Mouse (Mus musculus) adrenal gland, postnatal 14 days (tissue): ENCODE measurements at regions not wholly inside any gene's neighbourhood (a gene's known extent, or its start where the extent isn't known, plus 50 kb on each side); places are given as distances from the start of the nearest gene placed in this dataset.
A peak's percentile ranks its signal among the peaks of the same experiment; 100 is the strongest.

Source experiments
- DNase-seq: peaks from one replicate; pipeline ENCODE4 v3.0.0; 2021; ENCODE audit warnings: mixed read lengths

DNA sequence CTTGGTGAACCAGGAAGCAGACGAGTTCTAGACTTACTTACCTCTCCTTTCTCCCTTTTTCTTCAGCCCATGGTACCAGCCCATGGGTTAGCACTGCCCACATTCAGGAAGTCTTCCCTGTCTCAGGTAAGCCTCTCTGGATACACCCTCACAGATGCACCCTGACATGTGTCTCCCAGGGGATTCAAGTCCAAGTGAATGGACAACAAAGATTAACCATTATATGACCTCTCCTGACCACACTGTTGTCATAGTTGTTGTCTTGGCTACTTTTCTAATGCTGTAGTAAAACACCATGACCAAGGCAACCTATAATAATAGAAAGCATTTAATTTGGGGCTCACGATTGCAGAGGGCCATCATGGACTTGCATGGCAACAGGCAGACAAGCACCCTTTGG, 98.8 kb upstream of the Vash1 start:
- DNase-seq = no peak

DNA sequence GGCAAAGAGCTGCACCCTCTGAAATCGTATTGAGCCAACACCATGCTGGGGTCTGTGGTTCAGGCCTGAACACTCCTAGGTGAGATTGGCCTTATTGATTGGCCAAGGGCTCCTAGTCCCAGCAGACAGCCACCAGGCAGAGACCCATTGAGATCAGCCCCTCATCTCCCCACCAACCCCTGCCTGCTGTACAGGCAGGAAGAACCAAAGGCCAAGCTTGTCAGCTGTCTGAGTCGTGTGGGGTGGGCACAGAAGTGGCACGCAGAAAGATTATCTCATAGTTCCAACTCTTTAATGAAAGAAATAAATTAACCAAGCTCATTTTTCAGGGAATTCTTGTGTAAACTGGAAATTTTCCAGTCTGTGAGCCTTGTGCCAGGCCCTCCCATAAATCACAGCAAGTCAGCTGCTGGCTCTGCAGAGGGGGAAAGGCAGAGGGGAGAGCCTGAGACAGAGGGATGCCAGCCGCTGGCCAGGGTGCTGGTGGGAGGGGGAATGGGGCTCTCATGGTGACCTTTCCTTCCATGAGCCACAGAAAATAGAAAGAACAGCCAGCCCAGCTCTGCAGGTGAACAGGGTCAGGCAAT, 98.3 kb upstream of the Vash1 start:
- peak; percentile 60 for DNase-seq

DNA sequence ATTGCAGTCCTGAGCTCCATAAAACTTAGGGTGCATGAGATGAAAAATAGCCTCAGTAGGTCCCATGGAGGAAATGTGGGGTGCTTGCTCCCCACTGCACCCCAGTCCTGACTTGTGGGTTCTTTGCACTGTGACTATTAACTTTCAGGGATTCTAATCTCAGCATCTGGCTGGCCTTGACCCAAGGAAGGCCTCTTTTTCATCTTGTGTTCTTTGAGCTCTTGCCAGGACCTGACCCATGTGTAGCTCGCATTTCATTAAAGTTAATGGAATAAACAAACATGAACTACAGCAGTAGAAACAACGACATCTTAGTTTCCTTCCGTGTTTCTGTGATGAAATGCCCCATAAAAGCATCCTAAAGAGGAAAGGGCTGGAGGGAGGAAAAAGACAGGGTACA, 96.4 kb upstream of the Vash1 start:
- DNase-seq = peak; percentile 28

DNA sequence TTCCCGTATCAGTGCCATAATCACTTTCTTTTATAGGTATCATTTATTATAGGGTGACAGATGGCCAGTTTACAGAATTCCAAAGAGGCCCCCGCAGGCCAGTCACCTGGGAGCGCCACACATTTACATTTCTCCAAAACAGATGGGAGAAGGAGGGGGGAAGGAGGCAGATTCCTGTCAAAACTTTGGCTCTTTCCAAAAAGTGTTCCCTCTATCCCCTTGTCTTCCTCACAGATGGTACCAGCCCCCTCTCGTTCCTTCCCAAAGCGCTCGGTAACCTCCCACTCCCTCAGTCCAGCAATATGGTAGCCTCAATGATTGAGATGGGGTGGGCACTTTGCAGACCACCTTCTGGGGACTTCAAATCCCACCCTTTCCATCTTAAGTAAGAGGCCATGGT, 90.5 kb upstream of the Vash1 start:
- DNase-seq = no peak

DNA sequence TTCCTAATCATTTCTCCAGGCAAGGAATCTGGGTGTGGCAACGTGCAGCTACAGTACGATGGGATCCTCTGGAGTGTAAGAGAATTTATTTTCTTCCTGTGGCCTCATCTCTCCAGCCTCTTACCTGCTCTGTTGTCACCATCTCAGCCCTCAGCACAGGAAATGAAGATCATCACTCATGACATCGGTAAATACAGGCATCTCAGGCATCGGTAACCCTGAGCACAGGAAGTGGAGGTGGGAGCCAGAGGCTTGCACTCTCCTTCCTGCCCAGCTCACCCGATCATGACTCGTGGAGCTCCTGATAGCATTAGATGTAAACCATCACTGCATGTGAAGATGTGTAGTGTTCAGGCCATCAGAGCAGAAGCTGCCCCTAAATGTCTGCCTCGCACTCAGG, 86.0 kb upstream of the Vash1 start:
- DNase-seq = no peak

DNA sequence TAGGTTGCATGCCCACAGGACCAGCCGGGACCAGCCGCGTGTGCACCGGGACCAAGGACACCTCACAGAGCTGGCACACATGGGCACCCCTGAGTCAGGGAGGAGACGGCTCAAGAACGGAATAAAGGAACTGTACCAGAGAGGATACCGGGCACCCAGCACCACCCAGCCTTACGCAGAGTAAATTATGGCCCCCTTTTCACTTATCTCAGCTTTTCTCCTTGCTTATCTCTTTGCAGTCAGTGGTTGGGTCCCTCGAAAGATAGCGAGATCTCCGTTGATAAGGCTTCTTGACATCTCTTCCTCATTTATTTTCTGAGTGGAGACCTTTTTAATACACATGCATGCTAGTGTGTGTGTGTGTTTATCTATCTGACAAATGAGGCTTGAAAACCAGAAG, 83.9 kb upstream of the Vash1 start:
- DNase-seq = no peak

DNA sequence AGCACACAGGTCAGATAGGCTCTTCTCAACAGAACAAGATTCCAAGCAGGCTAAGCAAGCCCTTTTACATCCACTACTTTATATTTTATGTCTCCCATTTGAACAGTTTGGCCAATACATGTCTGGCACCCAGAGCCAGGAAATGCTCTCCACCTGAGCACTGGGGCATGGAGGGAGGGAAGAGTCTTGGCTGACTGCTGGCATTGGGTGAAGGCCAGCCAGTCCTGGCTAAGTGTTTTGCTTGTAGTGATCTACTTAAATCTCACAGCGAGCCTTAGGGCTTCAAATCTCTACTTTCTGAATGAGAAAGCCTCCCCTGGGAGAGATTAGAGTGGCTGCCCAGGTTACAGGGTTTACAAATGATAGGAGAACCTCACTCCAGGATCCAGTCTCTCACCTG, 78.5 kb upstream of the Vash1 start:
- DNase-seq = no peak

DNA sequence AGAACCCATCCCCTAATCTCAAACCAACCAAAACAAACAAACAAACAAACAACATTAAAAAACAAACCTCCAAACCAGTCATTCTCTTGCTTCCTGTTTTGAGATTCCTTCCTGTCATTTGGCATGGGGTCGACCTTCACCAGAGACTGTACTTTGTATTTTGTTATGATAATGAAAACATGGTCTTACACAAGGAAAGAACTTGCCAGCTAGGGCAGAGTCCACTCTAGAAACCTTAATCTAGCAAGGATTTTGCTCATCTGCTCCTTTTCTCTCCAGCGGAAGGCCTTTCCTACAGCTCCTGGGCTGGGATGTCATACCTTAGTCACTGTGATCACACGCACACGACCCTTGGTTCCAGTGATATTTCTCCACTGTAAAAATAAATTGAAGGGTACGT, 75.0 kb upstream of the Vash1 start:
- DNase-seq = no peak

DNA sequence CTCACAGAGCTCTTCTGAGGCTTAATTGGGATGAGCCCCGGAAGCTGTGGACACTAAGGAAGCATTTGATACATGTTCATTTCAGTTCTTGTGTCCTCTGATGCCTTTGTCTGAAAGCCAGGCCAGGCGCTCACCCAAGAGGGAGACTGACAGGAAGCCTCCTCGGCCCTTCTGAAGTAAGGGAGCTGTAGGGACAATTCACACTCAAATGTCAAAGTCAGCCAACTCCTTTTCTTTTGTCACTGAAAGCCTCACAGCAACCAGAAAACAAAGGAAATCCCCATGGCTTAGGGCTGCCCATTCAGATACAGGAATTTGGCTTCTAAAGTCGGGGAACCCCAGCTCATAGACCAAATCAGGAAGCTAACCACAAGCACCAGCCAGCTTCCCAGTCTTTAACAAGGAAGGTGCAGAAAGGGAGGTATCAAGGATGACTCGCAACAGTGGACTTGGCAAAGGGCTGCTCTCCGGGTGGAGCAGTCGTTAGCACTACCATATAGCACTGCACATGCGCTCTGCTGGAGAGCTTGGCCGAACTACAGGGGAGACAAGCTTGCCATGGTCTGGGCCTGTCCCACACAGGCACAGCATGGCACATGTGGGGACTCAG, 66.0 kb upstream of the Vash1 start:
- DNase-seq = peak; percentile 17

DNA sequence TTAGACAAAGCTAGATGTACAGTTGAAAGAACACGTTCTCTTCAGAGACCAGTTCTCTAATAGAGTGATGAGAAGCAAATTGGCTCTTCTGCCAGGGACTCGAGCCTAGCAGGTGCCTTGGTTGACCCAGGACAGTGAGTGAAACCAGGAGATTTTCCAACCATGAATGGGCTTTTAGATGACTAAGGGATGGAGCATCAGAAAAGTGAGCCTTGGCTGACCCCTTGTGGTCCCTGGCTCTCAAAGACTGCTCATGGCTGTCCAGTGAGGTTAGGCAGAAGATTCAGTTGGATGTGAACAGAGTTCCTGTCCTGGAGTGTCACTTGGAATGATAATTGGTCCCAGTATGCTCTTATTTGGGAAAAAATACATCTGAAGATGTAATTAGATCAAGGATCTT, 64.3 kb upstream of the Vash1 start:
- DNase-seq = peak; percentile 80

DNA sequence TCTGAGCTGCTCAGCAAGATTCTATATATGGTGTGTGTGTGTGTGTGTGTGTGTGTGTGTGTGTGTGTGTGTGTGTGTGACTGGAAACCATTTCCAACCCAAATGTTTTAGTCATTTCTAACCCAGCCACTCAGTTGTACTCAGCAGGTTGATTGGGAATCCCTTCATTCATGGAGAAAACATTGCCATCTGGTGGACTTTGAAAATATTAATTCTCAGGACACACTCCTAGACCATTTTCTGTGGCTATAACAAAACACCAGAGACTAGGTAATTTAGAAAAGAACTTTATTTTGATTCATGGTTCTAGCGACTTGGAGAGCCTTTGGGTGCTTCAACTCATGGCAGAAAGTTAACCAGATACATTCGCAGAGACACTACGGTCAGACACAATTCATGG, 62.2 kb upstream of the Vash1 start:
- DNase-seq = no peak

DNA sequence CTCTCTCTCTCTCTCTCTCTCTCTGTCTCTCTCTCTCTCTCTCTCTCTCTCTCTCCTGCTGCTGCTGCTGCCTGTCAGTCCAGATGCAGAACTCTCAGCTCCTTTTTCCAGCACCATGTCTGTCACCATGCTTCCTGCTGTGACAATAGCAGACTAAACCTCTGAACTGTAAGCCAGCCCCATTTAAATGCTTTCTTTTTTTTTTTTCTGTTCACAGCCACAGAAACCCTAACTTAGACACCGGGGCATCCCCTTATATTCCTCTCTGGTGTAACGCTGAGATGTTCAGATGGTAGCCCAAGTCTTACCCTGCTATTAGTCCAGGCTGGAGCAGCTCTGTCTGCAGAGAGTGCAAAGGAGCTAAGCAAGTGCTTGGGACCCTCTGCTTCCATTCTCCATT, 54.3 kb upstream of the Vash1 start:
- DNase-seq = no peak

DNA sequence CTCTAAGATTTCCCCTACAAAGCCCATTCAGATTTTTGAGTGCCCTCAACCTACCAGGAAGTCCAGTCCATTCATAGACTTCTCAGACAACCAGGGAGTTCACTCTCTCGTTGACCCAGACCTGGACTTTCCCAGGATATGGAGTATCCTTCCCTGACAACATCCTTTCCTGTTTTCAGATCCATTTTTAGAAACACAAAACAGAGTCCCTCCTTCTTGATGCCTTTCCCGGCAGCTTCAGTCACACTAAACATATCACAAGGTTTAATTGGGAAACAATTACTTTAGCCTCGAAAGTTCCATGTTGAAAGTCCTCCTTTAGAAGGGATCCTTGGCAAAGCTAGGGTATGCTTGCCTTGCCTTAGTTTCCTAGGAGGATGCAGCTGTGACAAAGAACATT, 51.8 kb upstream of the Vash1 start:
- DNase-seq = no peak

DNA sequence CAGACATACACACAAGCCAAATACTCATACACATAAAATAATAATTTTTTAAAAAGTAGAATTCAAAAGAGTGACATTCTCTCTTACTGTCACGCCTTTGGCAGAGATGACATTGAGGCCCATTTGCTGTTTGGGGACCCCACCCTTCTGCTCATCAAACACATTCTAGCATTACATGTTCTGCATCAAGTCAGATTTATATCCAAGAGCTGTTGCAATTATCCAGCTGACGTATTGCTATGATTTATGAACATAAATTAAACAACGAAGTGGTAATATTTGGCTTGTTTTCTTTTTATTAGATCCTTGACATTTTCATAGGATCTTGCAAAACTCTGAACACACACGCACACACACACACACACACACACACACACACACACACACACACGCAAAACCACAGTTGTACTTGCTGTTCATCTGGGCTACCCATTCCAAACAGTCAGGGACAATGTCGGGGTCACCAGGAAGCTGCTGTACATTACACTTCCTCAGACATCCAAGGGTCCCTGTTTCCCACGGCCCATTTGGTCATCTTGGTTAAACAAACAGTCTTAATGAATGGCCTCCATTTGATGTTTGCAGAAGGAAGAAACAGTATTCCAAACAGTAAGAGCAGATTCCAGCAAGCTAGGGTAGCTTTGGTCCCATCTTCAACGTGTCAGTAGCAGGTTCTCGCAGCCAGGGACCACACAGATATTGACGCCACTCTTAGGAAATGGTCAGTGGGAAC, 50.3 kb upstream of the Vash1 start:
- DNase-seq = peak; percentile 25
